Mouse (Mus musculus) v-Abl transformed pro-B cells (cell line): Measurements from ENCODE around the gene Olfr769.
"Not testable (repeated sequence)": the region's sequence is repeated elsewhere in the genome, so short reads cannot be mapped to it uniquely, and the experiment has no call there.

Source experiments
- in situ Hi-C, 2 experiments: fragments of 400-800 bp; cut with MboI; formaldehyde crosslinking; loops; one replicate each; pipeline ENCODE4 v1.15.1; 2025; ENCODE audit not compliant: unreplicated experiment in 2 of 2

Gene Olfr769

DNA sequence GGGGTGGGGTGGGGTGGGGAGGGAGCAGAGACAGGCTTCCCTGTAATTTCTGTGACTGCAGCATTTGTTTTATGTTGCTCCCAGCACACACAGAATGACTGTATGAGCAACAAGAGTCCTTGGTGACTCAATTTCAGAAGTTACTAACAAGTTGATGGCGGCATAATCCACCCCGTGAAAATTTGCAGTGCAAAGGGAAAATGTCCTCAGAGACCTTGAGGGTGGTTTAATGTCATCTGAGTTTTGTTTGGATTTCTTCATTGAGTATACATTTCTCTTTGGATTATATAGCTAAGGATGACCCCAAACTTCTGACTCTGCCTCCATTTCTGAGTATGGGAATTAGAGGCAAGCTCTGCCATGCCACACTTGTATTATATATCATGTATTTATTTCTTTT, at the start of gene Olfr769:
TSS of gene Olfr769 (minus strand) at position 101 of the 400 bp plus-strand sequence.
- in situ Hi-C loops: no loop called here

DNA sequence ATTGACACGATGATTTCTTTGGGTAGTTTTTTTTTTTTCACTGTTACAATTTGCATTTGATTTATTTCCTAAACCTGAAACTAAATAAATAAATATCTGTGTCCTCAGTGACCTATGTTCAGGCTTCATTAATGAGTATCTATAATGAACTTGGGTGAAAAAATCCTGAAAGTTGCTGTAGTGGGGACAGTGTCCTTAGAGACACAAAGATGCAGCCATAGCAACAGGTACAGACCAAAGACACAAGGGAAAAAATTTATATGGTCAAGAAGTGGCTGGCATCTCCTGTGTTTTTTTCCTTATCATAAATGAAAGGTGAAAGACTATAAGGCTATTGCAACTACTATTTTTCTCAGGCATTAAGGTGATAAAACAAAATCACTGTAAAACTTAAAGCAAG, 47.0 kb upstream of the Olfr769 start, which contains the start of gene Olfr771:
TSS of gene Olfr771 (minus strand) at position 101 of the 400 bp plus-strand sequence.
- in situ Hi-C loops: no loop called here

DNA sequence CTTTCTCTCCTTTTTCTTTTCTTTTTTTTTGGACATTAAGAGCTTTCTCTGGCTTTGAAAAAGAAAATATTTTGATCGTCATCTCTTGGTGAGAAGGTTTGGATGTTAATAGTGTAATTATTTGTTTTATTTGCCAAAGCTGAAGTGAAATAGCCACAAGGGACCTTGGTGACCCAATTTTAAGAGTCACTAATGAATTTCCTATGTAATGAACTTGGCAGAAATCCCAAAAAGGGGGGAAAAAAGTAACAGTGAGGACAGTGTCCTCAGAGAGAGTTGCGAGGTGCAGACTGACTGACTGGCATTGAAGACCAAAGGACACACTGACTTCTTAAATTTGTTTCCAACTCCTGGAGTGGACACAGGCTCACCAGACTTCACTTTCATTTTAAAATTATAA, 21.2 kb upstream of the Olfr769 start, which contains the start of gene Olfr770:
TSS of gene Olfr770 (minus strand) at position 101 of the 400 bp plus-strand sequence.
- in situ Hi-C loops: no loop called here

DNA sequence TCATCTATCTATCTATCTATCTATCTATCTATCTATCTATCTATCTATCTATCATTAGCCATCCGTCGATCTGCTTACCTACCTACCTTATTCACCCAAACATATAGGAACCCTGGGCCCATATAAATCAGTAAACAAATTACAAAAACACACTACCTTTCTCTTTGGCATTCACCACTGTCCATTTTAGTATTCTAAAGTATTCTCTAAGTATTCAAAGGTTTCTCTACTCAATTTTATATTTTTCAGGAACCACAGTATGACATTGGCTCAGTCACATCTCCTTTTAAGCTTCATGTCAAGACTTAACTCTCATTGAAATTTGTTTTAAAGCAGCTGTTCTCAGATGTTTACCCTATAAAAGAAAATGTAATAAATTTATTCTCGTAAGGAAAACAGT, 2.5 kb downstream of the Olfr769 start:
- in situ Hi-C loops: no loop called here

DNA sequence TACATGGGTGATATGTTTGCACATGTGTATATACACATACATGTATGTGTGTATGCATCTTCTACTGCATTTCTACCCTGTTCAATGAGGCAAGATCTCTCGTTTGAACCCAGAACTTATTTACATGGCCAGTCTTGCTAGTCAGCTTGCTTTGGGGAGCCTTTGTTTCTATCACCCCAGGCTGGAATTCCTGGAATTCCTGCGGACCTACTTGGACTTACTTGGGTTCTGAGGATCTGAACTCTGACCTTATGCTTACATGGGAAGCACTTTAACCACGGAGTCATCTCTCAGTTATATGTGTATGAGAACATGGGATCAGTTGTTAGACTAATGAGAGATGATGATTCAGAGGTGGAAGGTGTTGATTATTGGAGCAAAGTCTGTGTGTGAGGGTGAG, 16.4 kb downstream of the Olfr769 start:
- in situ Hi-C loops: no loop called here

DNA sequence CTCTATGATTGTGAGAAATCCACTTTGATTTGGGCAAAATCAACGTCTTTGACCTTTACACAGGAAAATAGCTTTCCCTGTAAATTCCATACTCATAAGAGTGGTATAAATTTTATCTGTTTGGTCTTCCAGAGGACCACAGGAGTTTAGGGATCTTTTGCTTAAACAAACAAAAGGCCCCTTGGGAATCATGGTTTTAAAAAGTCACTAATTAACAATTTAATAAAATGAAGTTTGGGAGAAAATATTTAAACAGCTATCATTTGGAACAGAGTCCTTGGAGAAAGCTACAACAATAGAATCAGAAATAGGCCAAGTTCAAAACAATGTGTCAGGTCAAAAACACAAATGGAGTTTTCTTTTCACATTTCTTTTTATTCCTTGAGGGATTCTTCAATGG, 18.4 kb downstream of the Olfr769 start, which contains the start of gene Olfr768:
TSS of gene Olfr768 (minus strand) at position 101 of the 400 bp plus-strand sequence.
- in situ Hi-C loops: no loop called here

DNA sequence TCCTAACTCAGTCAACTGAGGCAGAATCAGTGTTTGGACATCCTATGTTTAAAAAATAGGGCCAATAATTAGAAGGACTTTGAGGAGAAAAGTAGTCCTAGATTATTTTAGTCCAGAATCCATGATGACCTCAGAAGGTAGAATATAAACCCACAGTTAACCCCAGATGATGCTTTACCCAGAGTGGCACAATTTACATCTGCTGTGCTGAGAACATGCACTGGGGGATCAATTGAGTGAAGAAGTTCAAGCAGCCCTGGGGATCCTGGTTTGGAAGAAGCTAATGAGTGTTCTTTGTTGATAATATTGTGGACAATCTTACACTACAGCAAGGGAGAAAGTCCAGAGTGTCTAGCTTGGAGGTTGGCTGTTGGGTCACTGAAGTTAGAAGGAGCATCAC, 34.9 kb downstream of the Olfr769 start, which contains the start of gene Olfr767:
TSS of gene Olfr767 (minus strand) at position 101 of the 400 bp plus-strand sequence.
- in situ Hi-C loops: not testable (repeated sequence)

DNA sequence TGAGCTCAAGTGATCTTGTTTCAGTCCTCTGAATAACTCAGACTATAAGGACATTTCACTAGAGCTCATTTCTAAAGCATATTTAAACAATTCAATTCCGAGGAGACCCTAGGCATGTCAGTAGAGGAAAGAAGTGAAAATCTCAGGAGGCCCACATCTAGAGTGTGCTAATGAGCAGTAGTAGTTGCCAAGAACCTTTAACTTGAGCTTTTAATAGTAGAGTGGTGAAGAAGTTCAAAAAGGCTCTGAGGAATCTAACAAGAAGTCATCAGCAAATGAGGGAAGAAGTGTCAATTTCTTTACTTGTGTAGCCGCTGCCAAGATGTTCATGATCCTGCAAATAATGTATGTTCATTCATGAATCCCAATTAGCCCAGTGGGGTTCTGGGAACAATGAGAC, 48.8 kb downstream of the Olfr769 start, which contains the start of gene Olfr766-ps1:
TSS of gene Olfr766-ps1 (minus strand) at position 101 of the 400 bp plus-strand sequence.
- in situ Hi-C loops: no loop called here
